Mouse (Mus musculus) cerebellum, postnatal 25 days (tissue): ENCODE measurements around the gene Plxnb2.

Source experiments
- DNase-seq, 2 experiments: peaks; one replicate each; pipeline ENCODE4 v3.0.0; 2021; ENCODE audit warnings: mixed read lengths in 2 of 2

Gene Plxnb2

GRCm38 (mm10) chr15:89125351-89125750 lies 55.2 kb downstream of the Plxnb2 start:
- no peak for DNase-seq

DNA sequence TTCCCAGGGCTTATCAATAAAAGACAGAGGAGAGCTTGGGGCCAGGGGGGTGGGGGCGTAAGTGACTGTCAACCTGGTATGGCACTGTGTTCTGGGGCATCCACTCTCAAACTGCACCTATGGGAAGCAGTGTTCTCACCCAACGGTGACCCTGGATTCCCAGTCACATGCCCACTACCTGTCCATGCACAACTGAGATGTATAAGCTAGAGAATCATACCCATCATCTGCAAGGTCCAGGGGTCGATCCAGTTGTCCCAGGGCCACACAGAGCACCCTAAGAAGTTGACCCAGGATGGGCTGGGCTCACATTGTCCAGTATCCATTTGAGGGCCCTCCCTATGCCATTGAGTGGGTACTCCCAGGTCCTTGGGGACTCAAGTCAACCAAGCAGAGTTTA lies 56.3 kb downstream of the Plxnb2 start:
- no peak for DNase-seq

DNA sequence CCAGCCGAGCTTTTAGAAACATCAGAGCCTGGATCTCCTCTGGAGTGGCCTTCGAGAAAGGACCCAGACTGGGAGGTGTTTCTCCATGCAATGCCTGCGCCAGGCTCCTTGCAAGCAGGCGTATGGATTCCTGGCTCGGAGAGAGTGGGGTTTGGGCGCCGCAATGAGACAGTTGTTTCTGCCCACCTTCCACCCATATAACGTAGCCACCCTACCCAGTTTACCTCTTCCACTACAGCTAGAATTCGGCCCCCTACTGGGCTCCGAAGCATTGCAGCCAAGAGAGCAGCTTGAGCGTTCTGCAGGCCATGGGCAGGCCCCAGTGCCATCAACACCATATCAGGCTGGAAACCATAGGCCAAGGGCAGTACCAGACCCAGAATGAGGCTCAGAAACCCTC lies 57.0 kb downstream of the Plxnb2 start:
- peak; percentile 68 to 77 for DNase-seq

GRCm38 (mm10) chr15:89122649-89123366 lies 57.8 kb downstream of the Plxnb2 start, which contains the start of gene Tubgcp6:
TSS of gene Tubgcp6 (minus strand) at chr15:89123112.
- peak; percentile 98 for DNase-seq

DNA sequence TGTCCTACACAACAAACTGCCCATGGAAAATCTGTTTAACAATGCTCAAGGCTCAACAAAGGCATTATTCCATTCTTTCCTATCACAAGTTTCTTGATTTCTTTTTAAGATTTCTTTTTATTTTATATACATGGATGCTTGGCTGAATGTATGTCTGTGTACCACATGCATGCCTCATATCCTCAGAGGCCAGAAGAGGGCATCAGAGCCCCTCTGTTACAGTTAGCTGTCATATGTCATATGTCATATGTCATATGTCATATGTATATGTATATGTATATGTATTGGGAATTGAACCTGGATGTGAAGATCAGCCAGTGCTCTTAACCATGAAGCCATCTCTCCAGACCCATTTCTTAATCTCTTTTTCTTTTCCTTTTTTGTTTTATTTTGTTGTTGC lies 62.6 kb downstream of the Plxnb2 start:
- DNase-seq = peak in 1 of 2 experiments; percentile 28

GRCm38 (mm10) chr15:89110147-89110546 lies 70.4 kb downstream of the Plxnb2 start:
- peak; percentile 70 to 80 for DNase-seq

DNA sequence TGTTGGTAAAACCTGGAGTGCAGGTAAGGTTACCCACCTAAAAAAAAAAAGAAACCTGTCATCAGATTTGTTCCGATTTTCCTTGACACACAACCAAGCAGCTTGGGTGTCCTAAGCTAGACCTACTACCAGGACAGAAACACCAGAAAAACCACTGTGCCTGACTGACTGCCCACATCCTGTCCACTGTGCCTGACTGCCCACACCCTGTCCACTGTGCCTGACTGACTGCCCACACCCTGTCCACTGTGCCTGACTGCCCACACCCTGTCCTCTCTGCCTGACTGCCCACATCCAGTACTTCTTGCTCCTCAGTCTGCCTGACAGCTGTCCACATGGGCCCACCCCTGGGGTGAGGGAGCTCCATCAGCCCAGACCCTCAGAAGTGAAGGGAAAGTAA lies 73.6 kb downstream of the Plxnb2 start:
- no peak for DNase-seq

- peak; percentile 83 to 85 for DNase-seq
Measured at GRCm38 (mm10) chr15:89106073-89106472, 74.5 kb downstream of the Plxnb2 start.
